Mouse (Mus musculus) ovary, adult 2 months (tissue): ENCODE measurements around the gene Snrpd2. TPM values are rescaled to one million over a fixed set of nuclear protein-coding genes. Genes with fewer than 3 reads are reported as not detected.

ENCODE experiments used
- polyA plus RNA-seq: library from polyadenylated mRNA; depleted of rRNA; stranded (reverse); fragments of >200 nt; gene quantifications from 2 replicates; pipeline ENCODE4 v1.2.3, GENCODE M21; 2012; rRNA removed

Gene Snrpd2
- 49.6 and 49.8 TPM in 2 replicates for polyA plus RNA-seq

DNA sequence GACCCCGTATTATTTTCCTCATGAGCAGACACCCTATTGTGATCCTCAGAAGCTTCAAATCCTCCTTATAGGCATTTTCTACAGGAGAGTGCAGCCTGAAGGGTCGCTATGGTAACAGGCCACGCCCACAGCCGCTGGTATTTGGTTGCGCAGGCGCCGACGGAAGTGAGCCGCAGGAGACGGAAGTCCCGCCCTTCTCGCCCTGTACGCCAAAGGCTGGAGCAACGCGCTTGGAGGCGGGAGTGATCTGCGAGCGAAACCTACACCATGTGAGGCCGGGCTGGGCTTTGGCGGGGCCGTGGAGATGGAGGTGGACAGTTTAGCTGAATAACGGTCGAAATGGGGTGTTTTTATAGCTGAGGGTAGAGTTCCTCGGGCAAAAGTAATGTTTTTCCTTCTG lies at the start of gene Snrpd2:
Snrpd2 (plus strand) TSS at position 97 of the 400 bp plus-strand sequence.

DNA sequence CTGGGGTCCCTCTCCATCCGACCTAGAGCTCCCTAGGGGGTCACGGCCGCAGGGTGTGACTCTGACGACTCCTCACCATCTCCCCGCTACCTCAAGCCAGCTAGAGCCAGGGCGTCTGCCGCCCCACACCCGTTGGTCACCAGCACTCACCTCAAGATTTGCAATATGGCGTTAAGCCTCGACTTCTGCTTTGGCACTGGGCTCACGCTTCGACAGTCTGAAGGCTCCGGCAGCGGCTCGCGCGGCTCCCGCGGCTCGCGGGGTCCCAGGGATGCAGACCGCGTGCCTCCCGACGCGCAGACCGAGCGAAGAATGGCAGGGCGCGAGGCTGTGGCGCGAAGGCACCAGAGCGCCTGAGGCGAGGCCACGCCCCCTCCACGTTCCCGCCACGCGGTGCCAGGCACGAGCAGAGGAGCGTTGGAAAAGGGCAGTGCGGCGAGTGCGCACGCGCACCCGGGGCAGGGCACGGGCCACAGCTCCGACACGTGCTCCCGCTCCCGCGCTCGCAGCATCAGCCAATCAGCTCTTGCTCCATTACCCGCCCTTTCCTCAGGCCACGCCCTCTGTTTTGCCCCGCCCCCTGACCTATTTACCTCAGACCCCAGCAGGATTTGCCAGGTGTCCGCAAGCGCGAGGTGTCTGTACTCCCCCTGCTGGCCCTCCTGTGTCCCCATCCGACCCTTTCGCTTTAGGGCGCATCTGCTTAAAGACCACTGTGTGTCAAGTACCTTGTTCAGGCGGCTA lies 31.3 kb upstream of the Snrpd2 start, which contains the start of gene Gm4969:
Gm4969 (minus strand) TSS at position 341 of the 744 bp plus-strand sequence.

DNA sequence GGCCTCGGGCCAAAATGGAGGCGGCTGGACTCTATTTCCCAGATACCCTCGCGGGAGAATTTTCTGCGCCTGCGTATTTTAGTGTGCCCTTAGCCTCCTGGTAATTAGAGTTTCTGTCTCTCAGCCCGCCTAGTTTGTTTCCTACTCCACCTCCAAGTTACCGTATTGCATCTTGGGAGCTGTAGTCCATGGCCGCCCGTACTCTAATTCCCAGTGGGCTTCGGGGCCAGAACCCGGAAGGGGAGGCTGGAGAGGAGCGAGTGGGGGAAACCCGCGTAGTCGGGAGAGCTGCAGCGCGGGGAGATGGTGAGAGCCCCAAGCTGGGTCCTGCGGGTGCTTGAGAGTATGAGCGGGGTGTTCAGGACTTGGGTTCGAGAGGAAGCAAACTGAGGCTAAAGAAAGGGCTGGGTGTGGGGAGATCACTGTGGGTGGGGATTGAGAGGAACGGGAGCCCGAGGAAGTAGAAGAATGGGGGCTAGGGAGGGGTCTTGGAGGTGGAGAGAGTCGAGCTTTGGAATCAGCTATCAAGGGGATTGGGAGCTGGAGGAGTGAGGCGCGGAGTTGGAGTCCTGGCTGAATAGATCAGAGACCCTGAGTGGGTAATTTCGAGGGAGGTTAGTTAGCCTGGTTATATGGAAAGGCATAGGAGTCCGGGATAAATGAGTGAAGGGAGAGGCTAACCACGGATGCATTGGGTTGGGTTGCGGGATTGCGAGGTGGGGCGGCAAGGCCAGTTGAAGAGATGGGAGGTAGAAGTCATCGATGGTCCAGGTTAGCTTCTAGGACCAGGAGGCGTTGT lies 29.7 kb upstream of the Snrpd2 start, which contains the start of gene Fbxo46:
Fbxo46 (plus strand) TSS at position 229 of the 799 bp plus-strand sequence.

DNA sequence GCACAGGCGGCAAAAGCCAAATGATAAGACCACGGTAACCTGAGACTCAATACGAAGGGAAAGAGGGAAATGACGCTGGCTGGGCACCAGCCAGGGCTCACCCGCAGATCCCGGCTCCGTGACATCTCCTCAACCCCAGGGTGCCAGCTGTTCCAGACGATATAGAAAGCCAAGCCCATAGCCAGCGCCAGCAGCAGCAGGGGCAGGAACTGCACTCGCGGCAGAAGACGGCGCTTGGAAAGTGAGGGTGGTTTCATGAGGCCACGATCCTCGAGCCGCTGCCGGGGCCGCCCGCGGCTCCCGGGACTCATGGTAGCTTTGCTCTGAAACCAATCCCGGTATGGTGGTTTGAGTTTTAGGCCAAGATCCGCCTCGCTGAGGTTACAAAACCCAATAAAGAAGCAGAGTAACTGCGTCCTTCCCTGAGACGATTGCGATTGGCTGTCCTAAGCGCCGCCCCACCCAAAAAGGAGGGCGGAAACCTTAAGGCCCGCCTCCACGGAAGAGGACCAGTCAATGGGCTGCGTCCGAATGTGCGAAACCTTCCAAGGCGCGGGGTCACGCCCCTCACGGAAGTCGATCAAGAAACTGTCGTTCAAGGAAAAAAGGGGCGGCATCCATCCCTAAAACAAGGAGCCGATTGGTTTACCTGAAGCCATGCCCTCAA lies 514 bp upstream of the Snrpd2 start, which contains the start of gene Qpctl:
Qpctl (minus strand) TSS at position 417 of the 667 bp plus-strand sequence.

DNA sequence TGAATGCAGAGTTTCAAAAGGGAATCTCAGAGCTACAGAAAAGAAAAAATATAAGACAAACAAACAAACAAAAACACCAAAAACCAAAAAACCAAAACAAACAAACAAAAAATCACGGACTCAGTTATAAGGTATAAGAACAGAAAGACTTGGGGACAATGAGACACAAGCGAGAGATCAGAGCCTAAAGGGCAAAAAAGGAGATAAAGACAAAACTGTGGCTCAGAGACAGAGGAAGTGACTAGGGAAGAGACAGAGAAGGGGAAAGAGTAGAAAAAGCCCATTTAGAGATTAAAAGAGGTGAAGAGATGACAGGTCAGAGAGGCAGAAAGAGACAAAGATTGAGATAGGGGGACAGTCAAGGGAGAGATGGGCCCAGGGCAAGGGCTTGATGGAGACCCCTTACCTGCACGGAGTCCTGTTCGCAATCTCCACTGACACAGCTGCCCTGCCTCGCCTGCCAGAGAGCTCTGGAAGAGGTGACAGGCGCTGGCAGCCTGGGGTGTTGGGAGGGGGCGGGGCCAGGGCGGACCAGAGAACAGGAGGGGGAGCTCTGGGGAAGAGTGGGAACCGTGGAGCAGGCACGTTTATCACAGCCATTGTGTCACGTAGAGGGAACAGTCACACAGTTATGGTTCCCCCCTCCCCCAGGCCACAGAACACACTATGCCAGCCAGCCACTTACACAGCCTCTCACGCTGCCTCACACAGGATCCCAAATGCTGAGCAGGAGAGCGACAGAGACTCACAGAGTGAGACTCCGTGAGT lies 16.3 kb downstream of the Snrpd2 start, which contains the start of gene Gipr:
Gipr (minus strand) TSS at position 472 of the 768 bp plus-strand sequence.

DNA sequence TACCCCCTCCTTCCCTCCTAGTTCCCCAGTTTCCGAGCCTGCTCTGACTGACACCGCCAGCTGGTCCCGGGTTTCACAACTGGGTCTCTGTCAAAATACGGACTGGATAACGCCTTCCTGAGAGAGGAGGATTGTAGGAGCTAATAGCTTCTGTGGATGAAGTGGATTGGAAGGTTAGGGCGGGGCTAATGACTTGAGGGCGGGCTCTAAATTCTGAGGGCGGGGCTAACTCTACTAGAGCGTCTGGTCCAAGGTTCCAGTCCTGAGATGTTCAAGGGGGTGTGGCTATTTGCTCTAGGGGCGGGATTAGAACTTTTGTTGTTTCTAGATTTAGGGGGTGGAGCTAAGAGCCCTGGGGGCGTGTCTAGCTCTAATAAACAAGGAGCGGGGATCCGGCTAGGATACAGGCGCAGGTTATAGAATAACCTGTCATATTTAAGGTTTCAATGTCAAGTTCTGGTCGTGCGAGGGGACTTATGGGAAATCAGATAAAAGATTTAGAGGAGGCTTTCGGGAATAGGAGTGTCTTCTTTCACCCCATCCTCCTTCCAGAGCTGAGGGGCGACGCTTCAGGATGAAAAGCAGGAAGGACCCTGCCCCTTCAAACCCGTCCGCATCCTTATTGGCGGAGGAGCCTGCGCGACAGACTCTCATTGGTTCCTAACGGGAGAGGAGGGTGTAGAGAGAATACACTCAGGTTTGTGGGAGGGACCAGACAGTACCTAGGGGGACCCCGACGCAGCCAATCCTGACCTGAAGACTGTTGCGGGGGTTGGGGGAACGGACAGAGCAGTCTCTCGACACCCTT lies 26.4 kb downstream of the Snrpd2 start, which contains the start of gene Eml2:
Eml2 (plus strand) TSS at position 714 of the 808 bp plus-strand sequence.

Other genes starting within 250 kb of the Snrpd2 start
- 33.0 and 34.0 TPM in 2 replicates for gene Ccdc61, start 239.3 kb upstream of the Snrpd2 start, polyA plus RNA-seq
- gene Nova2, start 223.8 kb upstream of the Snrpd2 start, polyA plus RNA-seq, result 1.1 and 1.2 TPM in 2 replicates
- 1.5 and 1.7 TPM in 2 replicates for gene Nanos2, start 162.3 kb upstream of the Snrpd2 start, polyA plus RNA-seq
- 27.5 and 29.2 TPM in 2 replicates for gene Mypop, start 158.5 kb upstream of the Snrpd2 start, polyA plus RNA-seq
- 68.3 and 79.2 TPM in 2 replicates for gene Irf2bp1, start 145.7 kb upstream of the Snrpd2 start, polyA plus RNA-seq
- 2.9 and 5.5 TPM in 2 replicates for gene Foxa3, start 126.2 kb upstream of the Snrpd2 start, polyA plus RNA-seq
- gene Sympk, start 125.3 kb upstream of the Snrpd2 start, polyA plus RNA-seq, result 143 and 147 TPM in 2 replicates
- 0.09 TPM in 1 of 2 replicates, not detected in the other for gene Rsph6a, start 95.0 kb upstream of the Snrpd2 start, polyA plus RNA-seq
- 169 and 185 TPM in 2 replicates for gene Dmwd, start 73.5 kb upstream of the Snrpd2 start, polyA plus RNA-seq
- gene Dmpk, start 65.9 kb upstream of the Snrpd2 start, polyA plus RNA-seq, result 478 and 584 TPM in 2 replicates
- gene Six5, start 55.1 kb upstream of the Snrpd2 start, polyA plus RNA-seq, result 117 and 130 TPM in 2 replicates
- gene Gm4969, start 31.4 kb upstream of the Snrpd2 start, polyA plus RNA-seq, result 0.26 and 0.76 TPM in 2 replicates
- 16.2 and 18.5 TPM in 2 replicates for gene Fbxo46, start 29.9 kb upstream of the Snrpd2 start, polyA plus RNA-seq
- gene Qpctl, start 431 bp upstream of the Snrpd2 start, polyA plus RNA-seq, result 15.1 and 19.6 TPM in 2 replicates
- gene Gipr, start 16.4 kb downstream of the Snrpd2 start, polyA plus RNA-seq, result 0.46 and 0.69 TPM in 2 replicates
- gene Eml2, start 26.7 kb downstream of the Snrpd2 start, polyA plus RNA-seq, result 84.0 and 89.9 TPM in 2 replicates
- 11.0 and 12.7 TPM in 2 replicates for gene Gpr4, start 62.8 kb downstream of the Snrpd2 start, polyA plus RNA-seq
- gene Opa3, start 78.6 kb downstream of the Snrpd2 start, polyA plus RNA-seq, result 40.3 and 44.6 TPM in 2 replicates
- 197 and 215 TPM in 2 replicates for gene Vasp, start 122.1 kb downstream of the Snrpd2 start, polyA plus RNA-seq
- gene Ppm1n, start 130.3 kb downstream of the Snrpd2 start, polyA plus RNA-seq, result 0.18 and 0.25 TPM in 2 replicates
- gene Rtn2, start 132.9 kb downstream of the Snrpd2 start, polyA plus RNA-seq, result 31.9 and 40.5 TPM in 2 replicates
- 5.1 and 10.1 TPM in 2 replicates for gene Fosb, start 160.3 kb downstream of the Snrpd2 start, polyA plus RNA-seq
- gene Ercc1, start 195.1 kb downstream of the Snrpd2 start, polyA plus RNA-seq, result 35.4 and 52.6 TPM in 2 replicates
- 10.1 and 12.5 TPM in 2 replicates for gene Cd3eap, start 209.8 kb downstream of the Snrpd2 start, polyA plus RNA-seq
- gene Ppp1r13l, start 210.0 kb downstream of the Snrpd2 start, polyA plus RNA-seq, result 19.9 and 21.5 TPM in 2 replicates
- gene Ercc2, start 232.3 kb downstream of the Snrpd2 start, polyA plus RNA-seq, result 99.9 and 104 TPM in 2 replicates